Mouse (Mus musculus) bone marrow macrophage, adult 2 months (primary cell): ENCODE results near the gene Zfp646.

Experiments used
- CTCF ChIP-seq: IDR thresholded peaks from 2 replicates; pipeline ENCODE4 v1.5.1; 2012; ENCODE audit warnings: low read depth, mild to moderate bottlenecking, low read length, moderate library complexity
- POLR2A ChIP-seq: IDR thresholded peaks from 2 replicates; pipeline ENCODE4 v1.6.1; 2012; ENCODE audit warnings: mild to moderate bottlenecking, low read depth, low read length, borderline replicate concordance

DNA sequence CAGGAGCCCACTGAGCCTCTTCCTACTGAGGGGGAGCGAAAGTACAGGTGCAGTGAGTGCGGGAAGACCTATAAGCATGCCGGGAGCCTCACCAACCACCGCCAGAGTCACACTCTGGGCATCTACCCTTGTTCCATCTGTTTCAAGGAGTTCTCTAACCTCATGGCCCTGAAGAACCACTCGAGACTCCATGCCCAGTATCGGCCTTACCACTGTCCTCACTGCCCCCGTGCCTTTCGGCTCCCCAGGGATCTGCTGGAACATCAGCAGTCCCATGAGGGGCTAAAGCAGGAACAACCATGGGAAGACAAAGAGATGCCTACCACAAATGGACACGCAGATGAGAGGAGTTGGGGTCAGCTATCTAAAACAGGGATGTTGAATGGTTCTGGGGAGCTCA lies 3.3 kb downstream of the Zfp646 start:
- TF ChIP-seq CTCF = no peak
- TF ChIP-seq POLR2A = no peak
